Mouse (Mus musculus) telencephalon, adult 2 months (tissue): ENCODE measurements around the gene Map4k4.
A peak's percentile ranks its signal among the peaks of the same experiment; 100 is the strongest.

ENCODE experiments used
- DNase-seq: peaks from one replicate; pipeline ENCODE4 v3.0.0-alpha.2; 2011; ENCODE audit warnings: low read depth, low spot score

Gene Map4k4

GRCm38 (mm10) chr1:40033743-40034420, 133.2 kb downstream of the Map4k4 start:
- DNase-seq = no peak

DNA sequence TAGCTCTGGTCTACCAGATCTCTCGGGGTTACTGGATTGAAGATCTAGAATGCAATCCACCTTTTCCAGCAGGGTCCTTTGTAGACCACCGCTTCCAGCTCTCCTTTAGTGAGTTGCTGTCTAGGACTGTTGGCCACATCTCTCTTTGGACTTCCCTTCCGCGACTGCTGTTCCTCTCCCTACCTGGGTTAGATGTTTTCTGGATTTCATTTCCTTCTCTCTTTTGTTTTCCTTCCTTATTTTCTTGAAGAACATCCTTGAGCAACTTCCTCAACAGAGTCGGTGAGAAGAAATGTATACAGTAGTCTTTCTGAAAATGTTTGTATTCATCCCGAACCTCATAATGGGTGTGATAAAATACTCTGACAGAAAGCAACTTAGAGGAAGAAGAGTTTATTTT, 137.1 kb downstream of the Map4k4 start:
- DNase-seq = no peak

GRCm38 (mm10) chr1:40045686-40046085, 145.0 kb downstream of the Map4k4 start:
- no peak for DNase-seq

GRCm38 (mm10) chr1:40046600-40046999, 145.9 kb downstream of the Map4k4 start:
- DNase-seq = no peak

DNA sequence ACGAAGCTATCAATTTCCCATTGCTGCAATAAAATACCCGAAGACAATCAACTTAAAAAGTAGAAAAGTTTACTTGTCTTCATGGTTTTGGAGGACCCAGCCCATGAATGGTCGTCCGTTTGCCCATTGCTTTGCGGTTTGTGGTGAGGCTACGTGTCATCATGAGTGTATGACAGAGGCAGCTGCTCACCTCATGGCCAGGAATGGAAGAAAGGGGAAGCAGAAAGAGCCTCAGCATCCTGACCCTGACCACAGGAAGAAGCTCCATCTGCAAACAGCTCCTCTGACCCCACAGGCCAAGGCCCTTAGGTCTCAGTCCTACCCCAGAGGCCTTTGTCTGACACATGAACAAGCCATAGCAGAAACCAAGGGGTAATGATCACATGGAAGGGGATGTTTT, 150.4 kb downstream of the Map4k4 start:
- DNase-seq = no peak

GRCm38 (mm10) chr1:40052156-40052555, 151.4 kb downstream of the Map4k4 start:
- no peak for DNase-seq

- peak; percentile 9 for DNase-seq
Observed at GRCm38 (mm10) chr1:40053071-40053470, 152.4 kb downstream of the Map4k4 start.

DNA sequence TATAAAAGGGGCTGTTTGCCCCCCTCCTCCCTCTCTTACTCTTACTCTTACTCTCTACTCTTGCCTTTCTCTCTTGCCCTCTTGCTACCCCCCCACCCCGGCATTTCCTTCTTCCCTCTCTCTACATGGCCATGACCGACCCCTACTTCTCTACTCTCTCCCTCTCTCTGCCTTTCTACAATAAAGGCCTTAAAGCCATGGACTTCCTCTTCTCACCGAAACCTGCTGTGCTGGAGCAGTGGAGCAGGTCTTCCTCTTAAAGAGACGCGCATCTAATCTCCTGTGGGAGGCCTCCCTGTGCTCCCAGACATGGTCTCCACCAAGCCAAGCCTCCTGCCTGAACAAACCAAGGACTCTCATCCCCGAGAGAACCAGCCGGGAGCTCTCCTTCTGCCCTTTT, 154.3 kb downstream of the Map4k4 start:
- DNase-seq = no peak

DNA sequence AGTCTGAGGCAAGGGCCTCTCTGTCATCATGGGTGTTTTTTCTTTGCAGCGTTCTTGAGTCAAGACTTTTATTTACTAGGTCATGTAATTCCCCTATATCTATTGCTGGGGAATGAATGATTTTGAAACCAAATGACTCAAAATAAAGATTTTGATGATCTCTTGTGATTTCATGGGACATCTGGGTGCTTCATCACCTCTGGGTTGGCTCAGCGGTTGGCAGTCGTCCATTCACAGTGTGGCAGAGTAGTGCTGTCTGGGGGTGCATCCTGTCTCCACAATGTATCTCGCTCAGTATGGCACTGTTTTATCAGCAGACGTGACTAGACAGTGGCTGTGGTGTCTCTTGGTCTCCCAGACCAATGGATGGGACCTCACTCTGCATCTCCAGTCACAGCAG, 155.2 kb downstream of the Map4k4 start:
- no peak for DNase-seq

- DNase-seq = no peak
Observed at GRCm38 (mm10) chr1:40057351-40057750, 156.6 kb downstream of the Map4k4 start.

DNA sequence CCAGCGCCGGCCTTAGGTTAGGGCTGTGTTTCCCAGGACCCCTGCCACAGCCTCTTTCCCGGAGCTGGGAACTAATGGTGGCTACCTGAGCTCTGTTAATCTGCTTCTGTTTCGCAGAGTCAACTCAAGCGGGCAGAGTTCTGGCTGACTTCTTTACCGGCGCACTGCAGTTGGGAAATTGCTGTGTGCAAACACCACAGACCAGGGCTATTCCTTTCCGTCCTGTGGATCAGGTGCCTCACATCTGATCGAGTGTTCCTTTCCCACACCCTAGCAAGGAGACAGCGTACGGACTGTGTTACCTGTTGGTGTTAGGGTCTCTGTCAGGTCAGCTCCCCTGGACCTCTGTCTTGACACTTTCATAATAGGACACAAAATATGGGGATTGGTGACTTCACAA, 157.3 kb downstream of the Map4k4 start:
- no peak for DNase-seq

DNA sequence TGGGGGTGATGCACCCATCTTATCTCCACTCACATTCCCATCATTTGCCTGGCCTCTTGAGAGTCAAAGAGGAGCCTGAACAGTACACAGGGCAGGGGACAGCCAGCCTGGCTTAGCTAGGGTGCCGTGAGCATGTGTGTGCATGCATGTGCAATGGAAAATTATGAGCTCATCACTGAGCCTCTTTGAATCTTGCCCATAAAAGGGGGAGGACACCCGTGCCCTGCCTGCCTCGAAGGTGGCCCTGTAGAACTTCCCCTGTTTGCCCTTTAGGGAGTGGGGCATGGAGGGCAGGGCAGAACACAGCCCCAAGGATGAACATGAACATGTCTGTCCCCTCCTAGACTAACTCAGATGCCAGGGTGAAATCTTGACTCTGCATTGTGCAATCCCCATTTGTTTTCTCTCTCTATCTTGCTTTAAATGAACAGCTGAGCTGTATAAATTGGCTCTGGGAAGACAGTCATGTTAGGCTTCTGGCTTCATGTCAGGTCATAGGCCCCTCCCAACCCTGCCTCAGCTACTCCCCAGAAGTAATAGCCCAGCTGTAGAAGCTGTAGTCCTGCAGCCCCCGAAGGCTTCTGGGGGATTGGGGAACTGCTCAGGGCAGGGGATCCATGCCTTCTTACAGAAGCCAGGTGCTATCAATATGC, 158.5 kb downstream of the Map4k4 start:
- no peak for DNase-seq

DNA sequence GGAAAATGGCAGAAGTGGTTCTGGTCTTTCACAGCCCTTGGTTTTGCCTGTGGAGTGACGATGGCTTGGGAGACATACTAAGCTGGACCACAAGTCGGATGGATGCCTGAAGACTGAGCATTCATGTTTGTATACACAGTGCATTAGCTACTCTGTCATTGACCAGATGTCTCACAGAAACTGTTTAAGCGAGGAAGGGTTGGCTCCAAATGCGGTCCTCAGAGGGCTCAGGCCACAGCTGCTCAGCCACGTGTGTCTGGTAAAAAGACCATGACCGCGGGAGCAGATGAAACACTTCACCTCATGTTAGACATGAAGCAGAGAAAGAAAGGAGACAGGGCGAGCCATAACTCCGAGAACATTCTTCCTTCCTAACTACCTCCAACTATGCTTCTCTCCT, 160.6 kb downstream of the Map4k4 start:
- no peak for DNase-seq

GRCm38 (mm10) chr1:40063409-40063808, 162.7 kb downstream of the Map4k4 start:
- no peak for DNase-seq

DNA sequence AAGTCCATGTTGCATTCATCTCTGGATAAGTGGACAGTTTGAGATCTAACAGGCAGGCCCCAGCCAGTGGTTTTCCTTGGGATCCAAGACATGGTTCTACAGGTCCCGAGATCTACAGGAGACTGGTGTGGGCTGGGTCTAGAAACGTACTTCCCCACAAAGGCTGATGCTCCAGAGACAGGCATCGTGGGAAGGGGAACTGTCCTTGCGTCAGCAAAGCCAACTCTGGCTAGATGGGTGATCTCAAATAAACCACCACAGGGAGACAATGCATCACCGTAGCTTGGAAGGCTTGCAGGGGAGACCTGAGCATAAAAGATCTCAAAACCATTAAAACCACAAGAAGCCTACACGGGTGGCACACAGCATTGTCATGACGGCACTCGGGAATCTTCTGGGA, 163.8 kb downstream of the Map4k4 start:
- no peak for DNase-seq

DNA sequence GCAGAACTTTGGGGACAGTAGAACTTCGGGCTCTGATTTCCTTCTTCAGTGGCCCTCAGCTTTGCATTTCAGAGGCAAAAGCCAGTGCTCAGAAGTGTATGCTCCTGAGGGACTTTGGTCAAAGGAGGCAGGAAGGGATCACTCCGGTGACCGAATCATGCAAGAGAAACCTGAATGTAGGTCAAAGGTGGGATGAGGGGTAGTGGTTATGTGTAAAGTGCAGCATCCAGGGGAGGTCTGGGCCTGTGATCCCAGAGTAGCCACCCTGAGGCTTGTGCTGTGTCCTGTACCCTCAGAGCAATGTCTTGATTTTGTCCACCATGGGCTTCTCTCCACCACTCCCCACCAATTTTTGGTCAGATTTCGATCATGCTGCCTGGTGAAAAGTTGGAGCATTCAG, 171.8 kb downstream of the Map4k4 start:
- DNase-seq = no peak

DNA sequence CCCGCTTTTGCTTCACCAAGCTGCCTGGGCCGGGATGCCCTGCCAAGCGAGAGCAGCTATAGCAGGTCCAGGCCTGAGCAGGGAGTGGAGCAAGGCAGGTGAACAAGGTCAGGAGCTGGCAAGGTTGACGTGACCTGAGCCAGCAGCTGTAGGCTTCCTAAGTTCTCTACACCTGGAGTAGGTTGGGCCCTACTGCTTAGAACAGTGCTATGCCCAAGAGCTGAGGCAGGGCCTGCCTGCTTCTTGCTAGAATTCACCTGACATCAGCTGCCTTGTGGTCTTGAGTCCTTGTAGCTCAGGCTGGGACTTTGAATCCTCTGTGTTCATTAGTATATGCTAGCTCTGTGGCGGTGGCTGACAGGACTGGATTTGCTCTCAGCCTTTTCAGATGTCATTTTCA, 173.1 kb downstream of the Map4k4 start, which contains the start of gene Il1r2:
Il1r2 (plus strand) TSS at position 301 of the 400 bp plus-strand sequence.
- DNase-seq = no peak
